Mouse (Mus musculus): ENCODE measurements at regions not wholly inside any gene's neighbourhood (a gene's known extent, or its start where the extent isn't known, plus 50 kb on each side); places are given as distances from the start of the nearest gene placed in this dataset.
A peak's percentile ranks its signal among the peaks of the same experiment; 100 is the strongest.
"Not testable (repeated sequence)": the region's sequence is repeated elsewhere in the genome, so short reads cannot be mapped to it uniquely, and the experiment has no call there.

- TF ChIP-seq POLR2A (IDR thresholded peaks at IDR 0.05; ENCODE audit: low read depth, low read length) (no peak), CTCF (IDR thresholded peaks at IDR 0.05; ENCODE audit: borderline replicate concordance, insufficient read depth, low read length) (no peak)
- Histone ChIP-seq H3K27ac (ENCODE audit: insufficient read depth, low read length) (no peak overlapping the region), H3K4me3 (ENCODE audit: insufficient read depth, low read length) (no peak overlapping the region), H3K4me1 (ENCODE audit: control insufficient read depth, insufficient read depth, low read length) (no peaks in the 10 kb centered on the region)
Measured at GRCm38 (mm10) chr16:25478300-25478699, 191.7 kb downstream of the Tprg start.

- H3K27ac ChIP-seq (ENCODE audit: insufficient read depth, low read length), result no peak overlapping the region
- H3K4me1 ChIP-seq (ENCODE audit: control insufficient read depth, insufficient read depth, low read length), result peaks cover 11% of the 10 kb centered on the region; the same call in 1 of the 2 replicates
- H3K4me3 ChIP-seq (ENCODE audit: insufficient read depth, low read length), result no peak overlapping the region
- no peak for TF ChIP-seq POLR2A (IDR thresholded peaks at IDR 0.05; ENCODE audit: low read depth, low read length)
- TF ChIP-seq CTCF (IDR thresholded peaks at IDR 0.05; ENCODE audit: borderline replicate concordance, insufficient read depth, low read length), result no peak
Measured at GRCm38 (mm10) chr16:25483831-25484254, 197.2 kb downstream of the Tprg start.

- peaks cover 11% of the 10 kb centered on the region; the same call in 1 of the 2 replicates for H3K4me1 ChIP-seq (ENCODE audit: control insufficient read depth, insufficient read depth, low read length)
- TF ChIP-seq POLR2A (IDR thresholded peaks at IDR 0.05; ENCODE audit: low read depth, low read length) (no peak), CTCF (IDR thresholded peaks at IDR 0.05; ENCODE audit: borderline replicate concordance, insufficient read depth, low read length) (no peak)
- peak overlapping the region; percentile 66; the same call in 1 of the 2 replicates for H3K27ac ChIP-seq (ENCODE audit: insufficient read depth, low read length)
- H3K4me3 ChIP-seq (ENCODE audit: insufficient read depth, low read length), result no peak overlapping the region
Measured at GRCm38 (mm10) chr16:25485007-25485406, 198.4 kb downstream of the Tprg start.

- H3K4me3 ChIP-seq (ENCODE audit: insufficient read depth, low read length), result no peak overlapping the region
- H3K4me1 ChIP-seq (ENCODE audit: control insufficient read depth, insufficient read depth, low read length), result peaks cover 11% of the 10 kb centered on the region; the same call in 1 of the 2 replicates
- no peak overlapping the region for H3K27ac ChIP-seq (ENCODE audit: insufficient read depth, low read length)
- TF ChIP-seq CTCF (IDR thresholded peaks at IDR 0.05; ENCODE audit: borderline replicate concordance, insufficient read depth, low read length) (no peak), POLR2A (IDR thresholded peaks at IDR 0.05; ENCODE audit: low read depth, low read length) (no peak)
Measured at GRCm38 (mm10) chr16:25486477-25487094, 197.0 kb upstream of the Trp63 start.

GRCm38 (mm10) chr16:25490847-25491246, 192.7 kb upstream of the Trp63 start:
- H3K4me1 ChIP-seq (ENCODE audit: control insufficient read depth, insufficient read depth, low read length), result no peaks in the 10 kb centered on the region
- no peak overlapping the region for H3K27ac ChIP-seq (ENCODE audit: insufficient read depth, low read length)
- TF ChIP-seq POLR2A (IDR thresholded peaks at IDR 0.05; ENCODE audit: low read depth, low read length) (no peak), CTCF (IDR thresholded peaks at IDR 0.05; ENCODE audit: borderline replicate concordance, insufficient read depth, low read length) (no peak)
- H3K4me3 ChIP-seq (ENCODE audit: insufficient read depth, low read length), result no peak overlapping the region

- TF ChIP-seq POLR2A (IDR thresholded peaks at IDR 0.05; ENCODE audit: low read depth, low read length), result no peak
- no peak overlapping the region for H3K4me3 ChIP-seq (ENCODE audit: insufficient read depth, low read length)
- no peak overlapping the region for H3K27ac ChIP-seq (ENCODE audit: insufficient read depth, low read length)
- H3K4me1 ChIP-seq (ENCODE audit: control insufficient read depth, insufficient read depth, low read length), result no peaks in the 10 kb centered on the region
Measured at GRCm38 (mm10) chr16:25494153-25494552, 189.4 kb upstream of the Trp63 start.

GRCm38 (mm10) chr16:25495586-25496196, 187.9 kb upstream of the Trp63 start:
- H3K4me1 ChIP-seq (ENCODE audit: control insufficient read depth, insufficient read depth, low read length), result no peaks in the 10 kb centered on the region
- TF ChIP-seq CTCF (IDR thresholded peaks at IDR 0.05; ENCODE audit: borderline replicate concordance, insufficient read depth, low read length) (no peak), POLR2A (IDR thresholded peaks at IDR 0.05; ENCODE audit: low read depth, low read length) (no peak)
- H3K27ac ChIP-seq (ENCODE audit: insufficient read depth, low read length), result no peak overlapping the region
- H3K4me3 ChIP-seq (ENCODE audit: insufficient read depth, low read length), result no peak overlapping the region

- Histone ChIP-seq H3K4me3 (ENCODE audit: insufficient read depth, low read length) (no peak overlapping the region), H3K27ac (ENCODE audit: insufficient read depth, low read length) (no peak overlapping the region), H3K4me1 (ENCODE audit: control insufficient read depth, insufficient read depth, low read length) (no peaks in the 10 kb centered on the region)
- TF ChIP-seq CTCF (IDR thresholded peaks at IDR 0.05; ENCODE audit: borderline replicate concordance, insufficient read depth, low read length) (no peak), POLR2A (IDR thresholded peaks at IDR 0.05; ENCODE audit: low read depth, low read length) (no peak)
Measured at GRCm38 (mm10) chr16:25504829-25505228, 178.7 kb upstream of the Trp63 start.

GRCm38 (mm10) chr16:25517114-25517868, 166.3 kb upstream of the Trp63 start:
- H3K4me1 ChIP-seq (ENCODE audit: control insufficient read depth, insufficient read depth, low read length), result no peaks in the 10 kb centered on the region
- H3K4me3 ChIP-seq (ENCODE audit: insufficient read depth, low read length), result no peak overlapping the region
- TF ChIP-seq CTCF (IDR thresholded peaks at IDR 0.05; ENCODE audit: borderline replicate concordance, insufficient read depth, low read length) (no peak), POLR2A (IDR thresholded peaks at IDR 0.05; ENCODE audit: low read depth, low read length) (no peak)
- H3K27ac ChIP-seq (ENCODE audit: insufficient read depth, low read length), result no peak overlapping the region

GRCm38 (mm10) chr16:25523141-25523540, 160.4 kb upstream of the Trp63 start:
- not testable (repeated sequence) for H3K4me3 ChIP-seq (ENCODE audit: insufficient read depth, low read length); H3K4me1 ChIP-seq (ENCODE audit: control insufficient read depth, insufficient read depth, low read length); H3K27ac ChIP-seq (ENCODE audit: insufficient read depth, low read length)
